Mouse (Mus musculus) heart, adult 8-10 months (tissue): ENCODE measurements around the gene Coro7. TPM values are rescaled to one million over a fixed set of nuclear protein-coding genes. Genes with fewer than 3 reads are reported as not detected.
"Not testable (repeated sequence)": the region's sequence is repeated elsewhere in the genome, so short reads cannot be mapped to it uniquely, and the experiment has no call there.

ENCODE experiments used
- DNase-seq: peaks from one replicate; pipeline ENCODE4 v3.0.0; 2022; ENCODE audit warnings: low spot score
- total RNA-seq, 4 experiments: library from RNA; stranded (reverse); gene quantifications; 2 replicates each; pipeline ENCODE4 v1.2.4; 2022

Gene Coro7
- total RNA-seq, 4 experiments from 2014 or later: 11.3 to 16.1 (median 15.4) TPM

- no peak for DNase-seq
Observed at GRCm38 (mm10) chr16:4682628-4683179, 3.1 kb upstream of the Coro7 start.

GRCm38 (mm10) chr16:4680922-4681455 lies 1.4 kb upstream of the Coro7 start:
- DNase-seq: not testable (repeated sequence)

GRCm38 (mm10) chr16:4678080-4678479 lies 1.5 kb downstream of the Coro7 start:
- no peak for DNase-seq

GRCm38 (mm10) chr16:4676836-4677235 lies 2.7 kb downstream of the Coro7 start:
- DNase-seq: no peak

- DNase-seq: no peak
Observed at GRCm38 (mm10) chr16:4674091-4674490, 5.5 kb downstream of the Coro7 start.

- DNase-seq: no peak
Observed at GRCm38 (mm10) chr16:4670317-4670716, 9.3 kb downstream of the Coro7 start.

GRCm38 (mm10) chr16:4667190-4667808 lies 12.3 kb downstream of the Coro7 start:
- peak; percentile 88 for DNase-seq

- DNase-seq: no peak
Observed at GRCm38 (mm10) chr16:4665726-4666125, 13.9 kb downstream of the Coro7 start.

- no peak for DNase-seq
Observed at GRCm38 (mm10) chr16:4663806-4664205, 15.8 kb downstream of the Coro7 start.

- DNase-seq: no peak
Observed at GRCm38 (mm10) chr16:4661605-4662004, 18.0 kb downstream of the Coro7 start.

GRCm38 (mm10) chr16:4659326-4659725 lies 20.3 kb downstream of the Coro7 start:
- no peak for DNase-seq

- no peak for DNase-seq
Observed at GRCm38 (mm10) chr16:4658781-4659245, 20.8 kb downstream of the Coro7 start.

GRCm38 (mm10) chr16:4656571-4657081 lies 23.0 kb downstream of the Coro7 start:
- no peak for DNase-seq

- DNase-seq: peak; percentile 28
Observed at GRCm38 (mm10) chr16:4655764-4656570, 23.6 kb downstream of the Coro7 start.

- peak; percentile 44 for DNase-seq
Observed at GRCm38 (mm10) chr16:4655251-4655734, 24.3 kb downstream of the Coro7 start.

GRCm38 (mm10) chr16:4654706-4655105 lies 24.9 kb downstream of the Coro7 start:
- no peak for DNase-seq

GRCm38 (mm10) chr16:4652707-4653416 lies 26.7 kb downstream of the Coro7 start:
- DNase-seq: no peak

- DNase-seq: no peak
Observed at GRCm38 (mm10) chr16:4651624-4652023, 28.0 kb downstream of the Coro7 start.

GRCm38 (mm10) chr16:4651081-4651480 lies 28.5 kb downstream of the Coro7 start:
- no peak for DNase-seq

- no peak for DNase-seq
Observed at GRCm38 (mm10) chr16:4650161-4650560, 29.4 kb downstream of the Coro7 start.

- DNase-seq: no peak
Observed at GRCm38 (mm10) chr16:4649692-4650091, 29.9 kb downstream of the Coro7 start.
